Mouse (Mus musculus) urinary bladder, postnatal 10 days (tissue): ENCODE results near the gene Coil.
"Not testable (repeated sequence)": the region's sequence is repeated elsewhere in the genome, so short reads cannot be mapped to it uniquely, and the experiment has no call there.

Experiments used
- DNase-seq: peaks from one replicate; pipeline ENCODE4 v3.0.0; 2022; ENCODE audit warnings: low spot score

Gene Coil

DNA sequence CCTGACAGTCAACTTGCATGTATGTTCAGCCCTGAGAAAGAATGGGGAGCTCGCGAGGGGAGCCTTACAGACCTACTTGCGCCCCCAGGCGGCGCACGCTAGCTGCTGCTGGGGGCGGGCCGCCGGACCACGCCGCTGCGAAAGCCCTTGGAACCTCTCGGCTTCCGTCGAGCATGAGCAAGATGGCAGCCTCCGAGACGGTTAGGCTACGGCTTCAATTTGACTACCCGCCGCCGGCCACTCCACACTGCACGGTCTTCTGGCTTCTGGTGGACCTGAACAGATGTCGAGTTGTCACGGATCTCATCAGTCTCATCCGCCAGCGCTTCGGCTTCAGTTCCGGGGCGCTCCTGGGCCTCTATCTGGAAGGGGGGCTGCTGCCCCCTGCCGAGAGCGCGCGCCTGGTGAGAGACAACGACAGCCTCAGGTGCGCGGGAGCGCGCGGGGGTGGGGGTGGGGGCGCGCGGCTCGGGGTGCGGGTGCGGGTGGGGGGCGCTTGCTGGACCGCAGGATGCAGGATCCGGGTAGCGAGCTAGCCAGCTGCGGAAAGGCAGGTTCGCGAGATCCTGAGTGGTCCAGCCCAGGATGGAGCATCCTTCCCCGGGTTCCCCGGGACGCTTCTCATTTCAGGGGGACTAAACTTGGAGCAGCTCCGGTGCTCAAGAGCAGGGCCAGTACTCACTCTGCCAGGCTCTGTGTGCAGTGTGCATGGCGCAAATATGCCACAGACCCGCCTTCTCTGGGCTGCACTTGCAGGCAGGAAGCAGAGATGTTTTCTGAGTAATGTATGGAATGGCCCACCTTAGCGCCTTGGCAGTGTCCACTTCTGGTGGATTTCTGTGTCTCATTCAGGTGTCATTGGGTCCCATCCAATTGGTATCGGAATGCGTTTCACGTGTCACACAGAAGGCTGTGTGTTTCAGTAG lies 4.0 kb downstream of the Coil start:
- peak; percentile 71 for DNase-seq

DNA sequence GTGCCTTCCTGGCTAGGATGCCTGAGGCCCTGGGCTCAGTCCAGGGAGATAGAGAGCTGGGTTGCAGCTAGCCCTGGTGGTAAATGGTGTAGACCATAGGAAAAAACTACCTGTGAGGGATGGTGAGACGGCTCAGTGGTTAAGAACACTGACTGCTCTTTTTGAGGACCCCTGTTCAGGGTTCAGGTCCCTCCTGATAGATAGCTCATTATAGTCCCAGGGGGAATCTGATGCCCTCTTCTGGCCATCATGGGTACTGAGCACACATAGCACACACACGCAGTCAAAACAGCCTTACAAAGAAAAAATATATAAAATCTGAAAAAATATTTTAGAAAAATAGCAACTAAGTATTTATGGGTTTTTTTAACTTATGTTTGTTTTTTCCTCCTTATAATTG lies 6.3 kb downstream of the Coil start:
- DNase-seq = no peak

DNA sequence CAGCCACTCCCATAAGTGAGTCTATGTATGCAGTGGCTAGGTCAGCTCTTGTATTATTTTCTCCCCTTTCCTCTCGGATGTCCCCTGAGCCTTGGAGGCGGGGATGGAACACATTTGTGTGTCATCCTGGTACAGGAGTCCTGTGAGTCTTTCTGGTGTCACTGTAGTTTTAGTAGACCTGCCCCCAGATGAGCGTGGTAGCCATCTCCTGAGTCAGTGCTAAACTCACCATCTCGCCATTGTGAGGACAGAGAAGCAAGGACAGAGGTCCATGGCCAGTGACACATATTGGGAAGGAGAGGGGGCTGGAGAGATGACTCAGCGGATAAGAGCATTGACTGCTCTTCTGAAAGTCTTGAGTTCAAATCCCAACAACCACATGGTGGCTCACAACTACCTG lies 7.1 kb downstream of the Coil start:
- no peak for DNase-seq

DNA sequence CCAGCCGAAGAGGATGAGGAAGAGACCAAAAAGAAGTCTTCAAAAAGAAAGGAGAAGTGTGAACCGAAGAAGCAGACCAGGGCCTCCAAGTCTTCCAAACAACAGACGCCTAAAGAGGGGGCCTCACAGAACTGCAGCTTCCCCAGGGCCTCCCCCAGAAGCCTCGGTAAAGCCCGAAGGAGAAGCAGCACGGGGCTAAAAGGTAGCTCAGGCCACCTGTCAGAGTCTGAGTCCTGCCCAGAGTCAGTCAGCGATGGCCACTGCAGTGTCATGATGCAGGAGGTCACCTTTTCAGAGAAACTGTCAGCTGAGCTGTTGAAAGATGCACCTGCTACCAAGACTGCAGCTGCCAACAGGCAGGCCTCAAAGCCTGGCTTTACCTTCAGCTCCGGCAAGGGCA lies 11.3 kb downstream of the Coil start:
- no peak for DNase-seq

DNA sequence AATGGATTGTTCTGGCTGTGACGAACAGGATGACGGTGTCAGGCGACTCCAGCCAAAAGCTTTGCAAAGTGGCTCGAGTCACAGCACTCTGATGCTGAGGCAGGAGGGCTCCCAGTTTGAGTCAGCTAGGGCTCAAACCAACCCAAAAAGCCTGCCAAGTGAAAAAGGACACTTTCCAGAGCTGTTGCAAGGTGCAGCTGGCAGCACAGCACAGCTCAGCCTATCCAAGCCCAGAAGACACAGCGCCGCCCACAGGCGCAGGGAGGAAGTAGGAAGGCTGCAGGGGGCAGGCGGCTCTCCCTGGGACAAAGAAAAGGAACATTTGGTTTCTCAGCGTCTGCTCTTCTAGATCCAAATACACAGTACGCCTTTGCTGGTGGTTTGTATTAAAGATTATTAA lies 16.6 kb downstream of the Coil start:
- DNase-seq = no peak

DNA sequence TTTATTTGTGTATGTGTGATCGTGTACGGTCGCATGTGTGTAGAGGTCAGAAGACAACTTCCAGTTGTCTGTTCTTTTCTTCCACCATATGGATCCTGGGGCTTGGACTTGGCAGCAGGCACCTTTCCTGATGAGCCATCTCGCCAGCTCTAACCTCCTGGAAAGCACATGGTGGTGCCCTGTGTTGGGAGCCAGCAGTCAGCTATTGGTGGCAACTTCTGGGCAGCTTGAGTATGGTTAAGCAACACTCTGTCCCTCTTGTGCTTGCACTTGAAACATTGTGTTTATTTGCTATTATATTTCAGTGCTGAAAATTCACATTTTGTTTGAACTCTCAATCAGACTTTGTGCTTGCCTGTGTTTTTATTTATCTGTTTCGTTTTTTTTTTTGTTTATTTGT lies 18.9 kb downstream of the Coil start:
- no peak for DNase-seq

DNA sequence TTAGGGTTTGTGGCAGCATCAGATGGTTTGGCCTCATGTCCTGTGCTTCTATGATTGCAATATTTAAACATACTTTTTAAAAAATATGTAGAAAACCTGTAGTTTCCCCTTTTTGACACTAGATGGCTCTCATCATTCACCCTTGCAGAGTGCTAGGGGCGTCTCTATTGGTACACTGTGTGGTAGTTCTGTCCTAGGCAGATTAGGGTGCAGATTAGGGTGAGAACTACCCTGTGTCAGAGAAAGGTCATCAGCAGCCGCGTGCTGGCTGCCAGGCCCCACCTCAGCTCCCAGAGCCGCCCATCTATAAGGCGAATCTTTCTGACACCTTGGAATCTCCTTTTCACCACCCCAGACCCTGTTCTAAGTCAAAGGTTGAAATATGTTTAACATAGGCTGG lies 19.5 kb downstream of the Coil start:
- no peak for DNase-seq

DNA sequence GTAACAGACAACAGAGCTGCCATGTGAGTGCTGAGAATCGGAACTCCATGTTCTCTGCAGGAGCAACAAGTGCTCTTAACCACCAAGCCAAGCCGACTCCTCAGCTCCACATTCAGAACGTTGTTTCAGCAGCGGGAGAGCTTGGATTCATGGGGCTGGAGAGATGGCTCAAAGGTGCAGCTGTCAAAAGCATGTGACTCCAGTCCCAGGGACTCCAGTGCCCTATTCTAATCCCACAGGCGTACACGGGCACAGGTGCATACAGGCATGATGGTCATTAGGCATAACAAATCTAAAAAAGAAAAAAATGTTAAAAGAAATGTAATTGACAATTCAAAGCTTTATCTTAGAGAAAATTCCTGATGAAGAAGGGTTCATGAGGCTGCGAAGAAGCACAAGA lies 23.1 kb downstream of the Coil start:
- DNase-seq = no peak

DNA sequence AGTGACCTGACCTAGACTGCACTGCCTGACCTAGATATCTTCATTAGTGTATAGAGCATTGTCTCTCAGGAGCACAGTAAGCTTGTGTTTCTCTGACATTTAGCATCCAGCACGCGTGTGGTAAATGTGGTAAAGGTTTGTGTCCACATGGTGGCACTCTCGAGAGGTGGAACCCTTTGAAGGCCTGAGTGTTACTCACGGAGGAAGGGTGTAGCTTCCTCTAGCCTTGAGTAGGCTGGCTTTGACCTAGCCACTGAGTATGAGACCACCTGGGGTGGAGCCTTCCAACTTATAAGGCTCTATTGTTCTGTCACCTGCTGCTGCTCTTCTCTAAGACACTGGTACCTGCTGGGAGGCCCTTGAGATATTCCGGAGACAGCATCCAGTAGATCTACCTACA lies 23.6 kb downstream of the Coil start:
- no peak for DNase-seq

DNA sequence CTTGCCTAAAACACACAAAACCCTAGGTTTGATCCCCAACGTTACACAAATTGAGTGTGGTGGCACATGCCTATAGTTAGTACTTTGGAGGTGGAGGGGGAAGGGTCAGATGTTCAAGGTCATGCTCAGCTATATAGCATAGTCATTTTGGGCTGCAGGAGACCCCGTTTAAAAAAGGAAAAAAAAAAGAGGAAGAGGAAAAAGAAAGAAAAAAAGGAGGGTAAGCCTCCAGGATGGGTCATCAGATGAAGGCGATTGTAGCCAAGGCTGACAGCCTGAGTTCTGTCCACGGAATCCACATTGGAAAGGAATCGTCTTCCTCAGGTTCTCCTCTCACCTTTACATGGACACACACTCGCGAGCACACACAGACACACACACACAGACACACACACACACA lies 24.4 kb downstream of the Coil start:
- DNase-seq = no peak

DNA sequence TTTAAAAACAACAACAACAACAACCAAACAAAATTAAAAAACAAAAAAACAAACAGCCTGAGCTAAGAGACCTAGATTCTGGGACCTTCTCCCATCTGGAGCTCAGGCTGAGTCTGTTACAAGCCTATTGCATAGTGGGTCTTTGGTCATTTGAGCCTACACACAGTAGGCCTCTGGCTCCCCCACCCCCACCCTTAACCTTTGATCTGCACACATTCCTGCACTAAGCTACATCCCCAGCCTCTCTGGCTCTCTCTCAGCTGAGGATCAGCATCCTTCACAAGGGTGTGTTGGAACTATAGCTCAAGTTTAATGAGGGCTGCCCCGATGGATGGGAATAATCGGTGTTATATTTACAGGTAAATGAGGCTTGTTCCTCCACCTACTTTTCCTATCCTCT lies 25.6 kb downstream of the Coil start:
- no peak for DNase-seq

DNA sequence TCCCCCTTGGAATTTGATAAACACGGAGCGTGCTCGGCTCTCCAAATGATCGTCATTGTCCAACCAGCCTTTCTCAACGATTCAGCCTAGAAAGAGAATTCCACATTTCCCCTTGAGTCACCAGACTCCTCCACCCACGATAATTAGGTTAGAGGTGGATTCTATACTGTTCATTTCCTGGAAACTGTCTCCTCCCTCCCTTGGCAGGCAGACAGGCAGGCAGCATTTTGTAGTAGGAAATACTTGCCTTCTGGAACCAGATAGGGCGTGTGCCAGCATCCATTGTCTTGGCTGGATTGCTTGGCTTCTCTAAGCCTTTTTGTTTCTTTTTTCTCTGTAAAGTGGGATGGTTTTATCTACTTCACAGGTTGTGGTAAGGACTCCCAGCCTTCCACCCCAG lies 26.4 kb downstream of the Coil start:
- no peak for DNase-seq

DNA sequence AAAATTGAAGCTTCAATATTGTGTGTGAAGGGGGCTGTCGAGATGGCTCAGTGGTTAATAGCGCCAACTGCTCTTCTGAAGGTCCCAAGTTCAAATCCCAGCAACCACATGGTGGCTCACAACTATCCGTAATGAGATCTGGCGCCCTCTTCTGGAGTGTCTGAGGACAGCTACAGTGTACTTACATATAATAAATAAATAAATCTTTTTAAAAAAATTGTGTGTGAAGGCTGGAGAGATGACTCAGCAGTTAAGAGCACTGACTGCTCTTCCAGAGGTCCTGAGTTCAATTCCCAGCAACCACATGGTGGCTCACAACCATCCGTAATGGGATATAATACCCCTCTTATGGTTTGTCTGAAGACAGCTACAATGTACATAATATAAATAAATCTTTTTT lies 27.3 kb downstream of the Coil start:
- DNase-seq = not testable (repeated sequence)

DNA sequence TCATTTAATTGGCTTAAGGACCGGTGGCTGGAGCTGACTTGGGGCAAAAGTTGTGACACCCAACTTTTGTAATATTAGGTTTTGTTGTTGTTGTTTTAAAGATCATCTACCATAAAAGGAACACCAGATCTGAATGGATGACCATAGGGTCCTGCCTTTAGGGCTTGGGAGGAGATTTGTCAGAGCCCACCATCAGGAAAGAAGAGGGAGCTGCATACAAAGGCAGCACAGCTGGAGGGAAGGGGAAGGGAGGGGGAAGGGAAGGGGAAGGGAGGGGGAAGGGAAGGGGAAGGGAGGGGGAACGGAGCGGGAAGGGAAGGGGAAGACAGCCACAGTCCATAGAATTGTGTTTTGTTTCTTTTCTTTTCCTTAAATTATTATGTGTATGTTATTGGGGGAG lies 28.4 kb downstream of the Coil start:
- no peak for DNase-seq

DNA sequence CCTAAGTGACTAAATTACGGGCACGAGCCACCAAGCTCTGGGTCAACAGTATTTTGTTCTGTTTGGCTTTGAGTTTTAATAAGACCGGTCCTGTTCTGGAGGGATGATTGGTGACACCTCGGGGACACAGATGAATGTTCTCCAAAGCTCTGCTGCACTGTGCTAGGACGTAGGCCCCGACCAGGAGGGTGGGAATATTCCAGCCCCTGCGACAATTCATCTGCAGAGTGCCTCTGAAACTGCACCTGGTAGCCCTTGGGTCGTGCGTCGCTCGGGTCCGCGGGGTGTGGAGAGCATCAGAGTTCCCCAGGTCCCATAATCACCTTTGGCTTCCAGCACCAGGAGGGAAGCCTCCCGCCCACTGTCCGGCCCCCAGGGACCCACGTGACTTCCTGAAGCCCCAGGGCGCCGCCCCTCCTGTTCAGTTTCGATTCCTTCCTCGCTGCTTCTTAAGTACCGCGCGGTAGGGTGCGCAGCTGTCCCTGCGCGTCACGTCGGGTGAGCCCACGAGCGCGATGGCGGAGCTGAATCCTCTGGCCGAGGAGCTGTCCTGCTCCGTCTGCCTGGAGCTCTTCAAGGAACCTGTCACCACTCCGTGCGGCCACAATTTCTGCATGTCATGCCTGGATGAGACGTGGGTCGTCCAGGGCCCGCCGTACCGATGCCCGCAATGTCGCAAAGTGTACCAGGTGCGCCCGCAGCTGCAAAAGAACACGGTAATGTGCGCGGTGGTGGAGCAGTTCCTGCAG lies 29.1 kb downstream of the Coil start, which contains the start of gene Trim25:
Gene Trim25, plus strand, starts transcription at position 403 of the 749 bp plus-strand sequence.
- peak; percentile 64 for DNase-seq

DNA sequence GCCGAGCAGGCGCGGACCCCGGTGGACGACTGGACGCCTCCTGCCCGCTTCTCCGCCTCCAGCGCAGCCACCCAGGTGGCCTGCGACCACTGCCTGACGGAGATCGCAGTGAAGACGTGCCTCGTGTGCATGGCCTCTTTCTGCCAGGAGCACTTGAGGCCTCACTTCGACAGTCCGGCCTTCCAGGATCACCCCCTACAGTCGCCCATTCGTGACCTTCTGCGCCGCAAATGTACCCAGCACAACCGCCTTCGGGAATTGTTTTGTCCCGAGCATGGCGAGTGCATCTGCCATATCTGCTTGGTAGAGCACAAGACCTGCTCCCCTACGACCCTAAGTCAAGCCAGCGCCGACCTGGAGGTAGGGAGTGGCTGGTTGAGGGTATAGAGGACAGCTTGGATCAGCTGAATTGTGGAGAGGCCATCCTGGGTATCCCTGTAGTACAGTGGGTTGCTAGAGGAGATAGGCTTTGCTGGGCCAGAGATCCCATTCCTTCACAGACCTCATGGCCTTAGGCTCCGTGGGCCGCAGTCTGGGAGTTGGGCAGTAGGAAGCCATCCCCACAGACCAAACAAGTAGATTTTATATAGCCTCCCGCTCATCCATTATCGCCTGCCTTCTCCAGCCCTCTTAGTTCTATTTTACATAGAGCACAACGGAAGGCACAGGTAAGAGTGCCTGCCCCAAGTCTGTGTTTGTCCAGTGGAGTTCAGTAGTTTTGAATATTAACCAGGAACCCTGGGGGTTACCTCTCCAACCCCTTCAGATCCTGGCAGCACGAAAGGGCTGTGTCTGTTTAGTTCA lies 29.9 kb downstream of the Coil start:
- DNase-seq = no peak

DNA sequence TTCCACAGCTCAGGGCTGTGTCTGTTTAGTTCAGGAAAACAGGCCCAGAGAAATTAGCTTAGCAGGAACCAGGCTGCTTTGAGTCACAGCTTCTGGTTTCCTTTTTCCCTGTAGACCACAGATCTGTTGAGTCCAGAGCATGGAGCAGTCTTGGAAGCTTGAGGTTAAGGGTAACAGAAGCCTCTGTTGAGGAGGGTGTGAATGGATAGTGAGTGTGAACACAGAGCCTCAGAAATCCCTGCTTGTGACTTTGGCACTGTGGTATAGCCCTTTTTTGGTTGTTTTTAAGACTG lies 30.4 kb downstream of the Coil start:
- no peak for DNase-seq

DNA sequence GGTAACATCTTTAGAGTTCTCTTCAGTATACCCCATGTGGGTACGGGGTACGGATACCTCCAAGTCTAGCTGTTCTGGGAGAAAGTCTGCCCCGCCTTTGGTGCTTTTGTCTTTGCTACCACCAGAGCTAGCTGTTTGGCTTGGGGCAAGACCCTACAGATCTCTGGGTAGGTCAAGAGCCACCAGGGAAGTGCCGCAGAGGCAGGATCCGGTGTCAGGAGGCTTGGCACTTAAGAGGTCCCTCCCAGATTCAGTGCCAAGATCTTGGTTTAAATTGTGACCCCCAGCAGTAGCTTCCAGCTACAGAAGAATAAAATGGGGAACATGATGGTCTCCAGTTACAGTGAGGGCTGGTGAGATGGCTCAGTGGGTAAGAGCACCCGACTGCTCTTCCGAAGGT lies 31.5 kb downstream of the Coil start:
- DNase-seq = no peak

DNA sequence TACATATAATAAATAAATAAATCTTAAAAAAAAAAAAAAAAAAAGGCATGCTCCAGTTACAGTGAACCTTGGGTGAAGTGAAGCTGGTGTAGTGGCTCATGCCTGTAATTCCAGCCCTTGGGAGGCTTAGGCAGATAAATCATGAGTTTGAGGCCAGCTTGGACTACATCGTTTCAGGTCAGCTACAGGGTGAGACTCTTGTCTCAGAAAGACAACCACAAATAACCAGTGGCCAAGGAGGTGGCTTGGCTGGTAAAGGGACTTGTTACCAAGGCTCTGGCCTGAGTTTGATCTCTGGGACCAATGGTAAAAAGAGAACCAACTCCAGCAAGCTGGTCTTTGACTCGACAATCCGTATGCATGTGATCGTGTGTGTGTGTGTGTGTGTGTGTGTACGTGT lies 32.0 kb downstream of the Coil start:
- no peak for DNase-seq

DNA sequence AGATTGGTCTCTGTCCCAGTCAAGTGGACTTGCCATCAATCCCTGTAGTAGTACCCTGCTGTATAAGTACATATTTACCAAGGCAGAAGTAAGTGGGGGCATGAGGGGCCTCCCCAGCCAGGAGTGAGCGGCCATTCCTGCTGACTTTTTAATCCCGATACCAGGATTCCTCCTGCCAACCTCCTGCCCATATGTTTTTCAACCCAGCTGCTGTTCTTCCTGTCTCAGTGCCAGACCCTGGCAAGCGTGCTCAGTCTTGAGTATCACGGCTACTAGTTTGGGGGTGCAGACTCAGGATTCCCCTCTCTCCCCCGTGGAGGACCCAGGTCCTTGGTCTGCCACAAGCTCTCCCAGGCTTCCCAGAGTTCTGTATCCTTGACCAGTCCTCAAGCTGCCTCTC lies 32.6 kb downstream of the Coil start:
- no peak for DNase-seq

DNA sequence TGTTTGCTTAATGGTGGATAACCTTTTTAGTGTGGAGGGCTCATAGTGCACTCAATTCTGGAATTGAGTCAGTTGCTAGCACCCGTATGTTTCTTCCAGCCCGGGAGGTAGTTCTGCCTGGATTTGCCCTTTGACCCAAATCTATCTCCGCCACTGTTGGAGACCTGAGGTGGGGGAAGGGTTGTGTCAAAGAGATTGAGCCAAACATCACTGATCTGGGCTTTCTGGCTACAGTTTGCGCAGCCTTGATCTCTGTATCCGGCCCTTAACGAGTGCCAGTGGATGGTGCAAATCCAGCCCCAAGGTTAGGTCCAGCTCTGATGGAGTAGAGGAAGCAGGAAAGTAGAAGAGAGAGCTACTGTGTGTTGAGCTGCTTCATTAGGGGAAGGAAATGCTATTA lies 33.0 kb downstream of the Coil start:
- no peak for DNase-seq

DNA sequence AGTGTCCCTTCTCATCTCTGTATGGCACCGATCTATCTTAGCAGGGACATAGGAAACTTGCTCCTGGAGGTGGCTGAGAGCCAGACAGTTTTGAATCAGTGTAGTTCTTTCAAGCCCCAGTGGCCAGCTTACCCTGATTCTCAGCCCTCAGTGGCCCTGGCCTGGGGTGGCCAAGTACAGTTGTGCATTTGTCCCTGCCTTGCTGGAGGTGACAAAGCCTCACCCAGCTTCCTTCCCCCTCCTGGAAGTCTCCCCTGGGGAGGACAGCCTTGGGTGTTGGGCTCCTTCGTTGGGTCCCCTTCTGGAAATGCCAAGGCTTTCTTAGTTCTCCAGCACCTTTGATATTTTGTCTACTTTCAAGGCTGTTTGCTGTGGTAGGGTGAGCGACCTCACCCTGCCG lies 33.7 kb downstream of the Coil start:
- no peak for DNase-seq

DNA sequence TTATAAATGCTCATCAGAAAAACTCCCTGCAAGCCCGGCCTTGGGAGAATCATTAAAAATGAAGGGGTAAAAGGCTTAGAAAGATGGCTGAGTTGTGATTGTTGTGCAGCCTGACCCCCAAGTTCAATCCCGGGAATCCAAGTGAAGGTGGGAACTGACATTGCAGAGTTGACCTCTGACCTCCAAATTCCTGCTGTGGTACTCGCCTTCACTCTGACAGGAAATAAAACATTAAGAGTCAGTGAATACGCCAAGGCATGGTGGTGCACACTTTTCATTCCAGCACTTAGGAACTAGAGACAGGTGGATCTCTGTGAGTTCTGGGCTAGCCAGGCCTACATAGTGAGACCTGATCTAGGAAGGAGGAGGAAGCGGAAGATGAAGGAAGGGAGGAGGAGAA lies 35.4 kb downstream of the Coil start:
- no peak for DNase-seq
